ENCODE assay signal across 17 mouse cellular contexts in the genomic region with DNA sequence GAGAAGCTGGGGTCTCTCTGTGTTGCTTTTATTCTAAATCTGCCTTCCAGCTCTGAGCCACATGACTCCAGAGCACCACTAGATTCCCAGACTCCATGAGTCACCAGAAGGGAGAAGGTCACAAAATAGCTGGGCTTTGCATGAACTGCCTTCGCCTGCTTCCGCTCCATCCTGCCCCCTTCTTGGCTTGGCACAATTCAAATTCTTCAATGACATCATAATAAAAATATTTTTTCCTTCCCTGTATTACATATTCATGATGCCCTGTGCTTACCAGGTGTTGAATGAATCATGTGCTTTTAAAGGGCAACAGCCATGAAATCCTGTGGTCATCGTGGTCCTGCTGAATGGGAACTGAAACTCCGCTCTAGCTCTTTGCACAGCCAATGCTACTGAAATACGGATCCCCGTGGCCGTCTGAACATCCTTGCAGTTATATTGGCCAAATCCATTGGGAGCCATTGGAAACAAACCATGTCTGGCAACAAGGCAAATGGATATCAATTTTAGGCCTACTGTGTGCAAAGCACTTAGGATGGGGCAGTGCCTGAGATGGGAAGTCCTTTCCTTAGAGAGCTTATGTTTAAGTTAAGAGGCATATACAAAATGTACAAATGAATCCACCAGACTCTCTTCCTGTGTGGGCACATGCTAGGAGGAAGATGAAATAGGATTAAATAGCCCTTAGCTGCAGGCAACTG.
DNase-seq lines count a peak whose midpoint lies in the region; ATAC-seq and TF ChIP-seq lines count a peak whose summit lies in the region.
"Had no signal": no experiment of that assay in that cellular context is flagged by ENCODE, and none has a peak within 500 bp of the region (broad histone marks: within the 10 kb centered on the region; RNA-seq: fewer than 3 reads in every experiment).

No protein-coding gene starts in this region.

- peak; percentile 11 for DNase-seq in adrenal gland, adult 8-10 months
- DNase-seq in adrenal gland, adult 18-20 months (ENCODE audit: low spot score in 2 of 2): no peak
- peak; percentile 69 for DNase-seq in A20 (ENCODE audit: low read depth, low spot score)
- no peak for DNase-seq in left cerebral cortex, postnatal 14 days (ENCODE audit: low spot score in 2 of 2)
- no peak for DNase-seq in forebrain, embryonic 11.5 days (ENCODE audit: low spot score)
- no peak for DNase-seq in kidney, postnatal 36 days
- DNase-seq: cerebellum, postnatal 14 days; kidney, adult 11 months; retina, postnatal 1 day had no signal

- H3K4me2 ChIP-seq in forebrain, embryonic 11.5 days (ENCODE audit: low read depth, low read length, severe bottlenecking): no peak overlapping the region
- H3K4me2 ChIP-seq: embryonic facial prominence, embryonic 12.5 days; forebrain, embryonic 15.5 days; hindbrain, embryonic 13.5 days; midbrain, embryonic 12.5 days; neural tube, embryonic 12.5 days had no signal

- H3K9me3 ChIP-seq in forebrain, embryonic 11.5 days (ENCODE audit: control insufficient read depth, low read length): no peaks in the 10 kb centered on the region
- H3K9me3 ChIP-seq: embryonic facial prominence, embryonic 12.5 days; forebrain, embryonic 15.5 days; hindbrain, embryonic 13.5 days; midbrain, embryonic 12.5 days; neural tube, embryonic 12.5 days had no signal

- intact Hi-C loops in left cerebral cortex, postnatal 14 days (cut with DNase I): no loop called here

- no peak overlapping the region for H3K4me3 ChIP-seq in bone marrow macrophage, adult 2 months (ENCODE audit: insufficient read depth, low read length)
- no peak overlapping the region for H3K4me3 ChIP-seq in forebrain, embryonic 11.5 days (ENCODE audit: low read depth, low read length)
- H3K4me3 ChIP-seq: embryonic facial prominence, embryonic 12.5 days; forebrain, embryonic 15.5 days; hindbrain, embryonic 13.5 days; midbrain, embryonic 12.5 days; neural tube, embryonic 12.5 days had no signal

- H3K9ac ChIP-seq in forebrain, embryonic 11.5 days (ENCODE audit: low read length): no peak overlapping the region
- H3K9ac ChIP-seq: embryonic facial prominence, embryonic 12.5 days; forebrain, embryonic 15.5 days; hindbrain, embryonic 13.5 days; liver, embryonic 14.5 days; midbrain, embryonic 12.5 days; neural tube, embryonic 12.5 days had no signal

- no peaks in the 10 kb centered on the region for H3K27me3 ChIP-seq in forebrain, embryonic 11.5 days (ENCODE audit: control insufficient read depth, insufficient read depth, low read length)
- H3K27me3 ChIP-seq: embryonic facial prominence, embryonic 12.5 days; forebrain, embryonic 15.5 days; hindbrain, embryonic 13.5 days; midbrain, embryonic 12.5 days; neural tube, embryonic 12.5 days had no signal

- peak overlapping the region; percentile 73 for H3K27ac ChIP-seq in bone marrow macrophage, adult 2 months (ENCODE audit: insufficient read depth, low read depth, low read length)
- no peak overlapping the region for H3K27ac ChIP-seq in forebrain, embryonic 11.5 days (ENCODE audit: low read depth, low read length)
- H3K27ac ChIP-seq: embryonic facial prominence, embryonic 12.5 days; forebrain, embryonic 15.5 days; hindbrain, embryonic 13.5 days; liver, embryonic 14.5 days; midbrain, embryonic 12.5 days; neural tube, embryonic 12.5 days had no signal

- no peak for TF ChIP-seq POLR2A in bone marrow macrophage, adult 2 months (IDR thresholded peaks at IDR 0.05; ENCODE audit: borderline replicate concordance, low read depth, low read length)

- H3K36me3 ChIP-seq in forebrain, embryonic 11.5 days (ENCODE audit: control insufficient read depth, insufficient read depth, low read length): no peaks in the 10 kb centered on the region
- H3K36me3 ChIP-seq: embryonic facial prominence, embryonic 12.5 days; forebrain, embryonic 15.5 days; midbrain, embryonic 12.5 days had no signal

- H3K4me1 ChIP-seq in bone marrow macrophage, adult 2 months (ENCODE audit: control insufficient read depth, insufficient read depth, low read length): peaks cover 21% of the 10 kb centered on the region
- H3K4me1 ChIP-seq in forebrain, embryonic 11.5 days (replicated peaks; ENCODE audit: control insufficient read depth, insufficient read depth, low read length): no peaks in the 10 kb centered on the region
- H3K4me1 ChIP-seq: embryonic facial prominence, embryonic 12.5 days; hindbrain, embryonic 13.5 days; midbrain, embryonic 12.5 days; neural tube, embryonic 12.5 days had no signal

- WGBS in forebrain, embryonic 11.5 days: 93% methylated on average over 7 of the region's 7 CpGs

- peak; percentile 70 for ATAC-seq in megakaryocyte, adult 5-6 weeks (ENCODE audit: poor library complexity, severe bottlenecking)
- ATAC-seq in forebrain, embryonic 11.5 days (replicated peaks; ENCODE audit: low FRiP score): no peak
- ATAC-seq: forebrain, embryonic 15.5 days had no signal

- no peak for TF ChIP-seq CTCF in bone marrow macrophage, adult 2 months (IDR thresholded peaks at IDR 0.05; ENCODE audit: low read depth, low read length)

Comparison
In these comparisons a context has a peak if more than half of its experiments do, and no peak if none do; other contexts are left out.
1. DNase-seq: peak in adrenal gland, adult 8-10 months (single experiment) and A20 (single experiment); none in adrenal gland, adult 18-20 months (0 of 2), left cerebral cortex, postnatal 14 days (0 of 2), forebrain, embryonic 11.5 days (single experiment) and kidney, postnatal 36 days (0 of 2).